Mouse (Mus musculus) activated CD4-positive, CD25-positive, alpha-beta regulatory T cell, adult 4 months (primary cell): ENCODE data around the gene Pdlim5. TPM values are rescaled to one million over a fixed set of nuclear protein-coding genes. Genes with fewer than 3 reads are reported as not detected.
"Not testable (repeated sequence)": the region's sequence is repeated elsewhere in the genome, so short reads cannot be mapped to it uniquely, and the experiment has no call there.

Experiments used
- ATAC-seq: one replicate; pipeline ENCODE4 v1.8.0; 2017
- polyA plus RNA-seq, 2 experiments: library from polyadenylated mRNA; unstranded; fragments of 100-300 nt; shearing (Covaris generic); gene quantifications; one replicate each; pipeline ENCODE4 v1.2.1; 2017

Gene Pdlim5
- 10 to 100 TPM; 21.1 to 26.6 TPM for polyA plus RNA-seq

DNA sequence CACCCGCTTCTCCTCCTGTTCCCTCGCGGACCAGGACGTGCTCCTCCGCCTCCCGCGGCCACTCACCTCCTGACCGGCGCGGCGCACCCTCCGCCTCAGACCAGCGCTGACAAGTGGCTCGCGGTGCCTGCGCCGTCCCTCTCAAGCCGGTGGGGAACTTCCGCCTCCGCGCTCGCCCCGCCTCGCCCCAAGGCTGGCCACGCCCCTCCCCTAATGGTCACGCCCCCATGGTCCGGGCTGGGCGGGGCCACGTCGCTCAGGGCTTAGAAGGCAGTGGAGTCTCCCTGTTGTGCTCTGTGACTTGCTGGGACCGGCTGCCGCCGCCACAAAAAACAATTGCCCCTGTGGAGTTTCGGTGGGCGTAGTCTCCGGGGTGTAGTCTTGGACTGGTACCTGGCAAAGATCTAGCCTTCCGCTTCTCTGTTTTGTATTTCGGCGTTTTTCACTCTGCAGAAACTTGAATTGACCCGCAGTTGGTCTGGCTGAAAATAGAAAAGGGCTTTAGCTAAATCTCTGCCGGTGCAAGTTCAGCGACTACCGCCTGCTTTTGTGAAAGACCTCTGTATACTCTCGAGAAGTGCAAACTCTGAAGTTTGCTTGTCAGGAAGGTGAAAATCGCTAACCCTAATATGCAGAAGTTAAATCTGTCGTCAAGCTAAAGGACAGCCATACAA, at the start of gene Pdlim5:
TSS of gene Pdlim5 (minus strand) at position 177 of the 674 bp plus-strand sequence.
- peak; percentile 93 for ATAC-seq

DNA sequence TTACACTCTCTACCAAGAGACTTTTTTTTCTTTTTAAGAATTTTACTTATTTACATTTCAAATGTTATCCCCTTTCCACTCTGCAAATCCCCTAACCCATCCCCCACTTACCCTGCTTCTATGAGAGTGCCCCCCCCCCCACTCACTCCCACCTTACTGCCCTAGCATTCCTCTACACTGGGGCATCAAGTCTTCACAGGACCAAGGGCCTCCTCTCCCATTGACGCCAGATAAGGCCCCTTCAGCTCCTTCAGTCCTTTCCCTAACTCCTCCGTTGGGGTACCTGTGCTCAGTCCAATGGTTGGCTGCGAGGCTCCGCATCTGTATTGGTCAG, 48.2 kb upstream of the Pdlim5 start:
- ATAC-seq, result no peak

DNA sequence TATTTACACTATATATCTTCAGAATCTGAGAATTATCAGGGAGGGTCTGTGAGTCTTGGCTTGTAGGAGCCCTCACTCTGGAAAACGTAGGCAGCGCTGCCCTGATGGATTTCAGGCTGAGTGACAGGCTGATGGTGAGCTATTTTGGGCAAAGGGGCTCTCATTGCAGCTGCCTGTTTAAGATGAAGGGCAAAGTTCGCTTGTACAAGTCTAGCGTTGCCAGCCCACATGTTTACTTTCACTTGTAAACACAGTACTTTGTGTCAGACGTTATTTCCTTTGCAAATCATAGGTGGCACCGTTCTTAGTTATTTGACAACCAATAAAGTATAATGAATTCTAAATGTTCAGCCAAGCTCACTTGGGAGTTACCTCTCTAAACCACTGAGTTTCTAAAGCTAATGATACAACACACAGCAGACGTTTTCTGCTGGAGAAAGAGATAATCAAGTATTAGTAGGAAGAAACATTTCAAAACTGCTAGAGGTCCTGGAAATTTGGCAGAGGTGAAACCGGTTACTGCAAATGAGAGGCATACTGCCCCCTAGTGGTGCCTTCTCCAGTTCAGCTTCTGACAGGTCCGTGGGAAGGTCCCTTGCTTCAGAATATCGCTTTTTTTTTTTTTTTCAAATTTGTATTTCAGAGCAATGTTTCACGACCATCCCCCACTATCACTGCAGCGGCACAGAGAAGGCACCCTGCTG, 47.7 kb upstream of the Pdlim5 start:
- peak; percentile 68 for ATAC-seq

DNA sequence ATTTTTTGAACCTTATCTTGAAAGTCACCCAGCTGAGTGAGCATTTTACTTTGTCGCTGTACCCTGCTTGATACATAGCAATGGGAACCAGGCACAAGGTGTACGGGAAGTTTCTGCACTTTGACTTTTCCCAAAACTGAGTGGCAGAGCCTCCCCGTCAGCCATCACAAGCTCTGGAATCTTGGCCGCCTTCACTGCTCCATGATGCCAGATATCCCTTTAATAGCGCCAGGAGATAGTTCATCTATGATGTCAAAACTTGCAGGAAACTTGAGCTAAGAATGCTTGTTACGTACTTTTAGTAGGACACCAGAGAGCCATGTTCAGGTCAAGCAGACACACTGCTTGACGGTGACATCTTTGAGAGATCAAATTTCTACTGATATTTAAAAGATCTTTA, 46.7 kb upstream of the Pdlim5 start:
- no peak for ATAC-seq

DNA sequence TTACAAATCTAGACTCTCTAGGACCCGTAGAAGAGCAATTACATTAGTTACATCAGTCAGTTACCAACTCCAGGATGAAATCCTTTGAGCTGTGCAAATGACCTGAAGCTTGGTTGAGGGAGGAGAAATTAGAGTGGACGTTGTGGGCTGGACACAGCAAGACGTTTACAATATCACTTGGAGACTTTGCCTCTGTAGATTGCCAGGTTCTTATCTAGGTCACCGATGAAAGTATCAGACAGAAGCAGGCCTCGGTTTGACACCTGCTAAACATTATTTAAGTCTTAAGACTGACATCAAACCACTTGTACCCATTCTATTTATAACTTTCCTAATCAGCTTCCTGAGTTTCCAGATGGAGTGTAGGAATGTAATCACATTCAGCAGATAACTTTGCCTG, 45.6 kb upstream of the Pdlim5 start:
- ATAC-seq, result no peak

DNA sequence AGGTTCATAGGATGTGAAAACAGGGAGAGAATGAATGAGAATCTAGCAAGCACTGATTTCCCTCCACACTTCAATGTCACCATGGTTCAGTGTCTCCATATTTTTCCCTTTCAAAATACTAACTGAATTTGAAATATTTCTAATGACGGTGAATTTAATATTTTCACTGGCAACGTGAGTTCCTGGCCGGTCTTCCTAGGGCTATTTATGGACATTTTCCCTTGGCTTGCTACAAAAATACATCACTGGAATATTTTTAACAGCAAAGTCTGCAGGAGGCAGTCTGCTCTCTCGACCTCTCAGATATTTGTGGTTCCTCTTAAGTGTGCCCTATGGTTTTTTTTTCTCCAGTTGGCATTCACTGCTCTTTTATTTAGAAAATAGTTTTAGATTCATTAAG, 44.7 kb upstream of the Pdlim5 start:
- ATAC-seq, result no peak

DNA sequence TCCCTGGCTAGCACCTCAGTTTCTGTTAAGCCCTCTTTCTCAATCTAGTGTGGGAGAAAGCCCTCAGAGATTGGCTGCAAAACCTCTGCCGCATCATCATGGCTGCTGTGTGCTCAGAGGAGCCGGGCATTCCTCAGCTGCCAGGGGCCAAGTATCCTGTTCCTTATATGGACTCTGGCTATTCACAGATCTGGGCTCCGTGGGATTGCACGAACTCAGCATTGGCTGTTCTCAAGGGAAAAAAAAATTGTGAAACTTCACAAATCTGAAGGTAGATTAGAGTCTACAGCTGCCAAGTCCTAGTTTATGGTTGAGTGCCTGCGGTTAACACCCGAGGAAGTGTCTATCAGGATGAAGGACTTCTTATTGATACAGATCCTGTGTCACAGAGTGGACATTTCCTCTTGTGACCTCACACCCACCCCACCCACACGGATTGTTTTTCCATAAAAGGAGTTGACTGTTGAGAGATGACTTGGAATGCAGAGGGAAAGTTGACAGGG, 44.1 kb upstream of the Pdlim5 start:
- ATAC-seq, result no peak

DNA sequence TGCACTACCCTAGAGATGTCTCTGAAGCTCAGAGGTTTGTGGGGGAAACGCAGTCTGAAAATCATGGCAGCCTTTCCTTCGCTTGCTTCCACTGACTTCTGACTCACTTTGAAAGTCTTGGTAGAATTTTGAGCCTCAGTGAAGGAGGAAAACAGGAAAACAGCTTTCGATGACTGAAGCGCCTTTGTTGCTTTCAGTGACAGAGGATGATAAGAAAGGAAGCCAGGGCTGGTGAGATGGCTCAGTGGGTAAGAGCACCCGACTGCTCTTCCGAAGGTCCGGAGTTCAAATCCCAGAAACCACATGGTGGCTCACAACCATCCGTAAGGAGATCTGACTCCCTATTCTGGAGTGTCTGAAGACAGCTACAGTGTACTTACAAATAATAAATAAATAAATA, 43.1 kb upstream of the Pdlim5 start:
- ATAC-seq, result not testable (repeated sequence)

DNA sequence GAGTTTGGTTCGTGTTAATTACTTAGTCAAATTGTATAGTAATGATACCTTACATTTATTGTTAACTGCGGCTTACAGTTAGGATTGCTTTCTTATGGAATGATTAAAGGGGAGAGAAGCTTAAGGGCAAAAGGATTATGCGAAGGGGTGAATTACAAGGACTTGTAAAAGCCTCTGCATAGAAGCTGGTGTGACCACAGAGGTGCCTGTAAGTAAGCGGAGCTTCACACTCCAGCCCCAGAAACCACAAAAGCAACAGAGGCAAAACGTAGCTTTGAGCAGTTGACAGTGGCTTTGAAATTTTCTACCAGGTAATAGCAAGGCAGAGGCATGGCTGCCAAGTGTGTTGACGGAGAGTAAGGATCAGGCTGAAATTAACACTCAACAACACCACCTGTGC, 41.3 kb upstream of the Pdlim5 start:
- no peak for ATAC-seq

DNA sequence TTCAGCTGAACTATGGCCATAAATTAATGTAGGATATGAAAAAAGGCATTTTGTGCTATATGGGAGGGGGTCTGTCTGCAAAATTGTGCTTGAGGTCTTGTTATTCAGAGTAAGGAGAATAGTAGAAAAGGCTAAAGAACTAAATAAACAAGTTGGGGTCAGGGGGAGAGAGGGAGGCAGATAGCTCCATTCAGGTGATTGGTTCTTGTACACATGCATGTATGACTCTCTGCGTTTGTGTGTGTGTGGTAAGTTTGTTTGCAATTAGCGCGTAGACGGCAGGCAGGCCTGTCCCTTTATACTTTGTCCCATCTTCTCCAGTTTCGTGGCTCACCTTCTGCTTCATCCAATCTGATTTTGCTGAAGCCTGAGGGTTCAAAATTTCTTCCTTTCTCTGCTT, 40.7 kb upstream of the Pdlim5 start:
- no peak for ATAC-seq

DNA sequence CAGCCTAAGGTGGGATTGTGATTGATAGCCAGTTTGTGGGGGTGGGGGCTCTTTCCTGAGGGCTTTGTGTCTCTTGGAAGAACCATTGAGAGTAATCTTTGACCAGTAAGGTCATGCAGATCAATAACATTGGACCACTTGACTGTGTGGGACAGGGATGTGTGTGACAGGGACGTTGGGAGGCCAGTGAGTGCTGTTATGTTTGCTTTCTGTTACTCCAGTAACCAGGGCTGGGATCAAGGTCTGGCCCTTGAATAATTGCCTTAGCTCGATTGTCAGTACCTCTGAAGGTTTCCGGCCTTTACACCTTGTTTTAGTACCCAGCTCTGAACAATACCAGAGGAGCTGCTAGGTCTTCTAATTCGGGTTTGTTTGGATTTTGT, 39.3 kb upstream of the Pdlim5 start:
- ATAC-seq, result no peak

DNA sequence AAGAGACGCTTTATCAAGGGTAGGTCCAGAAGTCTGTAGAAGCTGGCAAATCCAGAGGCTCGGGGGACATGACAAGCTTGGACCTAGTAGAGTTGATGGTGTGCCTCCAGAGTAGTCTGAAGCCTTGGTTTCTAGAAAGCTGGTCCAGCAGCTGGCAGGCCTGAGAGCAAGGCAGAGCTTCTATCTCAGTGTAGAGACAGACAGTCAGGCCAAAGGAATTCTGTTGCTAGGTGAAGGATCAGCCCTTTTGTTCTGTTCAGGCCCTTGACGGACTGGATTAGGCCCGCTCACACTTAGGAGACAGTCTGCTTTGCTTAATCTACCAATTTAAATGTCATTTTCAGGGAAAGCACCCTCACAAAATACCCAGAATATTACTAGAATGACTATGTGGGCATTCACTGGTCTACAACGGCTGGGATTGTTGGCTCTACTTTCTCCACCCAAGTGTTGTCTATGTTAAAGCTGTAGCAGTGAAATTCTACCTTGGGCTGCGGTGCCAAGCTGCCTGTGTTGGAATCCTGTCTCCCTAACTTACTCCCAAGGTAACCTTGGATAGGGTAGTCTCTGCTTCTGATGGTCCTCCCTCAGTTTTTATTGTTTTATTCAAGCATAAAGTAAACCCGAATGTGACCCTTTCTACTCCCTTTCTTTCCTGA, 38.8 kb upstream of the Pdlim5 start:
- ATAC-seq, result no peak

DNA sequence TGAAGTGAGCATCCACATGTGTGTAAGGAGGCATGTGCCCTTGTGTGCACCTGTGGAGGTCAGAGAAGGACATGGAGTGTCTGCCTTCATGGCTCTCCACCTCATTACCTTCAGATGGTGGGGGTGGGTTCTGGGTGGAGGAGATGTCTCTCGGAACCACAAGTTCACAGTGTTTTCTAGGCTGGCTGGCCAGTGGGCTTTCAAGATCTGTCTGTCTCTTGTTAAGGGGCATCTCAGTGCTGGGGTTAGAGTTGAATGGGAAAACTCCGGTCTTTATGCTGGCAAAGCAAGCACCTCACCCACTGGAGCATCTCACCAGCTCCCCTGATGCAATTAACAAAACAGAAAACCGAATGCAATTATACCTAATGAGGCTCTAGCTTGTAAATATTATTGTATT, 36.0 kb upstream of the Pdlim5 start:
- no peak for ATAC-seq

DNA sequence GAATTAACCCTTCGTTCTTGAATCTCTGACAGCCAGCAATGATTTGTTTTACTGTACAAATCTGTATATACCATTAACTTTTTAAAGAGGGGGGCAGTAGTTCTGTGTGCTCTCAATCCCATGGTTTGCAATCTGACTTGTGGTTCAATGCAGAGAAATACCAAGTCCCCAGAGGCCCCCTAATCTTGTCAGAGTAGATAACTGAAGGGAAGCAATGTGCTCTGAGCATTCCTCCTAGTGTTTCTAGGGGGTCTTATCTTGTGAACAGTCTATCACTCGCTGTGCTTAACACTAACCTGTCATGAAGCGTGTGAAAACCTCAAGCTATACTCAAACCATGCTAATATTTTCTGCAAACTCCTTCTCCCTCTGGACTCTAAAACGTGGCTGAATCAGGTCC, 34.6 kb upstream of the Pdlim5 start:
- ATAC-seq, result no peak

DNA sequence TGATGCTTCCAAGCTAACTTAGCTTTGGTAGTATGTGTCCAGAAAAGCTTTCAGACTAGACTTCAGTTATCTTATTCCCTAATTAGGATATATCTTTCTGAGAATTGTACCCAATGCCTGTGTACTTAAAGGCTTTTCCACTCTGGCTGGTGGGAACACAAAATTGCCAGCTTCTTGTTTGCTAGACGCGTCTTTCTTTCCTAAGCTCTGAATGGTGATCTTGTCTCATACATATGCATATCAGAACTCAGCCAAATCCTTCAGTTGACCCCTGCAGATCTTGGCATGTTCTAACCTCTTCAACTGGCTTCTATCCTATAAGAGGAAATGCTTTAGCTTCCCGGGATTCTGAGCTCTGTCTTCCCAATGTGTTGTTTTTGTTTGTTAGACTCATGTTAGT, 31.3 kb upstream of the Pdlim5 start:
- ATAC-seq, result no peak

DNA sequence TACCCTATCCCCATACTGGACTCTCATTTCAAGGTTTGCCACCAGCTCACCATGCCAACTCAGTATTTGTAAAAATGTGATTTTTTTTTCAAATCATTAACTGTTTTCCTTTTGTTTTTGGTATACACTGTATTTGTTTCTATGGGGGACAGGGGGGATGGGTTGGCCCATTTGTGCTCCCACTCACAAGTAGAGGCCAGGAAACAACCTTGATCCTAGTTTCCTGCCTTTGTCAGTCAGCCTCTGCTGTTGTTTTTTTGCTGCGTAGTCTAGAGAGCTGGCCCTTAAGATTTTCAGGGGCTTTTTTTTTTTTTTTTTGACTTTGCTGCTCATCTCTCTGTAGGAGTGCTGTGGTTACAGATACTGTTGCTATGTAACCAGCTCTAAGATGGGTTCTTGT, 28.6 kb upstream of the Pdlim5 start:
- ATAC-seq, result no peak

DNA sequence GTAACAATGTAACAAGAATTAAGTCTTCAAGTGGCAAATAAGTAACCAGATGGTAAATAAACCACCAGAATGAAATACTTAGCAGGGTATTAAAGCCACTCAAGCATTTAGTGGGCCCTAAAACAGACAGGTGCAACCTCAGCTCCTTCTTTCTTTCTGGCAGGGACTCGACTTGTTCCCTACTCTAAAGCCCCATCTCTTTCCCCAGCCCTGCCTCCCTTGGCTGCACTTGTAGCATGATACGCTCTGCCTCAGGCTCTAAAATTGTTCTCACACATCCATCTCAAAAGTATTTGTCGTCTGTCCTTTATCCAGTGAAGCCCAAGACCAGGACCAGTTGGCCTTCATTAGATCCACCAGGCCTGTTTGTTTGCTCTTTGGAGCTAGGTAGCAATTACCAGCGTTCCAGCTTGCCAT, 28.0 kb upstream of the Pdlim5 start:
- ATAC-seq, result no peak

DNA sequence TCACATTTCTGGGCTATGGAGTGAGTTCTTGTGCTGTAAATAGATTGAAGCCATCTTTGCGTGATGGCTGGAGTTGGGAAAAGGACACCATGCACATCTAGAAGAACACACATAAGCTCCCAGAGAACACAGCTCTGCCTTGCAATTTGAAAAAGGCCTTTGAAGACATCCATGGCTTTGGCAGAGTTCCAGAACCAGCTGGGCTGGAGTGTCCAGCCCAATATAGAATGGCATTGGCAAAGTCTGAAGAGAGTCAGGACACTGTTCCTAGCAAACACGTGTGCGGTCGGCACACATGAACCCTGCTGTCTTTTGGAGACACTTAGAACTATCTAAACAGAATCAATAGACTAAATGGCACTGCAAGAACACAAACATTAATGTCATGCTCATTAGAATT, 26.7 kb upstream of the Pdlim5 start:
- ATAC-seq, result no peak

DNA sequence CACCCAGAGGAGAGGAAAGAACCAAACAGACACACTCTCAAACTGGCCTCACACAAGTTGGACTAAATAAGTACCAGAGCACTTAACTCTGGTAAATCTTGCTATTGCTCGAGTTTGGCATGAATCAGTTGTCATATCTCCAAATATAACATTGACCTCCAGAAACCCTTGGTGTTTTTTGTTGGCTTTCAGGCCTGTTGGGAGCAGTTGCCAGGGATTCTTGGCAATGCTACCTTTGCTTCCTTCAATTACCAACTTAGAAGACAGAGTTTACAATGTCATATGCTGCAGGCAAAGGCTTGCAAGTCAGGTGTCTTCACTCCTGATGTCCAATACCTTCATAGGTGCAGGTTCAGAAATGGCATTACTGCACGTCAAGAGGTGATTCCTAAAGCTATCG, 26.0 kb upstream of the Pdlim5 start:
- ATAC-seq, result no peak

DNA sequence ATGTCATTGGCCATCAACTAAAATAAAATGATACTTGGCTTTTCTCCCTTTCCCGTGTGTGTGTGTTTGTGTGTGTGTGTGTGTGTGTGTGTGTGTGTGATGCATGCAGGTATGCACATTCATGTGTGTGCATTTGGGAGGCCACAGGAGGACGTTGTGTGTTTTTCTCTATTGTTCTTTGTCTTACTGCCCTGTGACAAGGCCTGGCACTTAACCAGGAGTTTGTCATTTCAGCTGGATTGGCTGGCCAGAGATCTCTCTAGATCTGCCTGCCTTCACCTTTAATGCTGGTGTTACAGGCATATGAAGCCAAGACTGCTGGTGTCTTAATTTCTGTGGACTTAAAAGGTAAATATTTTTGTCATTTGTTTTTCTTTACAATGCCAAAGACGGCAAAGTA, 22.5 kb upstream of the Pdlim5 start:
- ATAC-seq, result no peak

DNA sequence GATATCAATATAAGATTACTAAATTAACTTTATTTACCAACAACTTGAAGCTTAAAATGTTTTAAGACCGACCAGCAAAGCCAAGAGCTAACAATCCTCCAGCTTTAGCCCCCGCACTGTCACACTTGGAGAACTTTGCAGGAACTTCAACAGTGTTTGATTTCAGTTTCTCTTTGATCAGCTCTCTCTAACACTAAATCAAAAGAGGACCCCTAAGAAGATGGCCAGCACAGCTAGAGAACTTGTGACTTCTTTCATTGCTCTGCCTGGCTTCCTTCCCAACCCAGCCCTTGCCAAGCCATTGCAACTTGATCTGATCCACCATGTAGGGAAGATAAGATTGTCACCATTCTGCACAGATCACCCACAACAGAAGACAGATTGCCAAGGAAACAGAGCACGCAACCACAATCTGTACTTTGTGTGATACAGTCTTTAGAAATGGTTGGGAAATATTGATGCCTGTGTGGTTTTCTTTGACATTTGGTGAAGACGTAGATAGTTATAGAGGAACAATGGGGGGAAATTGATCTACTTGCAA, 17.9 kb upstream of the Pdlim5 start:
- ATAC-seq, result no peak

DNA sequence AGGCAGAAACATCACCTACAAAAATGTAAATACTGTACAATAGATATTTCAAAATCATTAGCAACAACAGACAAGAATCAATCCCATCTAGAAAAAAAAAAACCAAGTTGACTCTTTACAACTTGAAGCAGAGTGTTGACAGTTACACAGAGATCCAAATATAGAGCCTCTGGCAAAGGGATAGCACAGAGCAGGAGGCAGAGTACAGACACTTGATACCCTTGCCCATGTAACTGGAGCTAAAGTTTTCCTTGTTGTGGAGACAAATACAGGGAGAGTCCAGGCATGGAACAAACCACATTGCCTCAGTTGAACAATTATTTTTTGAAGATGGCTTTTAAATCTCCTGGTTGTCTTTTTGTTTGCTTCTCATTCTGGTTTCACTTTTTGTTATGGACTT, 15.4 kb upstream of the Pdlim5 start:
- ATAC-seq, result no peak

DNA sequence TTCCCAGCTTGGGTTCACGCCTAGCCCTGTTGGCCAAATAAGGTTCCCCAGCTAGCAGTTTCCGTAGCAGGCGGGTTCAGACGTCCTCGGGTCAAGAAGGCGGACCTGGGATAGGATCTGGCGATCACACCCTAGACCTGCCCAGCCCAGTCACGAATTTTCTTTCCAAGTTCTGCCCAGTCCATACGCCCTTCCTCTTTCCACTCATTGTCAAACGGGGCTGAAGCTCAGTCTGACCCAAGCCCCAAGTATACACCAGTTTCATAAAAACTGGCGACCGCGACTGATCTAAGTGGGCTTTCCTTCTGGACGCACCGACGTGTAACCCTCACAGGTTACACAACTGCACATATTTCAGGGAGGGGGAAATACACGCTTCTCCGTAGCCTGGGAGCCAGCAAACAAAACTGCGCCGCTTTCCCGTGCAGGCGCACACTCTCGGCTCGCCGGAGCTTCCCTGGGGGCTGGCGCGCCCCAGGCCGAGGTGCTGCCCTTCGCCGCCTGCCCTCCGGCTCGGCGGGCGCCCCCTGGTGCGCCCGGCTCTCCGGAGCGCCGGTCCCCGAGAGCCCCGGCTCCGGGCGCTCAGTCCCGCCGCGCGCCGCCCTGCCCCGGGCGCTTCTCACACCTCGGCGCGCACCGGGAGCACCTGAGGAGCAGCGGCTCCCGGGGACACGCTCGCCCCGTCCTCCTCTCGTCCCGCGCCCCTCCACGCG, 544 bp downstream of the Pdlim5 start:
- peak; percentile 71 for ATAC-seq
